Mouse (Mus musculus) liver, embryonic 11.5 days (tissue): ENCODE measurements around the gene Egf. TPM values are rescaled to one million over a fixed set of nuclear protein-coding genes. Genes with fewer than 3 reads are reported as not detected.

Experiments used
- ATAC-seq: fragments of 200-750 bp; cut with Nextera tagmentation; replicated peaks from 2 replicates; pipeline ENCODE4 v1.8.0; 2017; ENCODE audit warnings: moderate number of reproducible peaks, mild to moderate bottlenecking, moderate TSS enrichment, moderate library complexity; ENCODE audit not compliant: low FRiP score
- DNase-seq: peaks from one replicate; pipeline ENCODE4 v3.0.0-alpha.2; 2017; ENCODE audit warnings: low spot score
- H3K27ac ChIP-seq: fragments of 300-500 bp; sonication (generic); 2 replicates; pipeline ENCODE4 v1.5.1; 2014; ENCODE audit warnings: mild to moderate bottlenecking, low read depth, low read length, control low read depth
- H3K27me3 ChIP-seq: fragments of 300-500 bp; sonication (generic); replicated peaks from 2 replicates; pipeline ENCODE4 v1.6.1; 2014; ENCODE audit warnings: low read length, mixed read lengths; ENCODE audit not compliant: control insufficient read depth, insufficient read depth
- H3K36me3 ChIP-seq: fragments of 300-500 bp; sonication (generic); 2 replicates; pipeline ENCODE4 v1.6.1; 2014; ENCODE audit warnings: mild to moderate bottlenecking, low read length, moderate library complexity, mixed read lengths; ENCODE audit not compliant: control insufficient read depth, insufficient read depth
- H3K4me1 ChIP-seq: fragments of 300-500 bp; sonication (generic); replicated peaks from 2 replicates; pipeline ENCODE4 v1.6.1; 2014; ENCODE audit warnings: low read length, mixed read lengths; ENCODE audit not compliant: control insufficient read depth, insufficient read depth
- H3K4me2 ChIP-seq: fragments of 300-500 bp; sonication (generic); 2 replicates; pipeline ENCODE4 v1.6.1; 2014; ENCODE audit warnings: mild to moderate bottlenecking, control low read depth, moderate library complexity
- H3K4me3 ChIP-seq: fragments of 300-500 bp; sonication (generic); 2 replicates; pipeline ENCODE4 v1.5.1; 2014; ENCODE audit warnings: low read depth, low read length, control low read depth
- H3K9ac ChIP-seq: fragments of 300-500 bp; sonication (generic); 2 replicates; pipeline ENCODE4 v1.6.1; 2014; ENCODE audit warnings: low read depth, low read length, control low read depth
- H3K9me3 ChIP-seq: fragments of 300-500 bp; sonication (generic); 2 replicates; pipeline ENCODE4 v1.6.1; 2016; ENCODE audit warnings: low read length, inconsistent platforms, mixed read lengths; ENCODE audit not compliant: control insufficient read depth
- WGBS: fragments of 180-500 bp; shearing (Covaris S2); extraction: QIAGEN DNeasy Blood & Tissue Kit; methylation state at CpG from one replicate; pipeline ENCODE4 v1.1.7; 2014; 5-methylcytosine and 5-hydroxymethylcytosine counted together
- polyA plus RNA-seq: library from polyadenylated mRNA; unstranded; fragments of >200 nt; fragmentation: Nextera tagmentation; extraction: Ambion mirVana; gene quantifications from 2 replicates; pipeline ENCODE4 v1.2.1, GENCODE M21; 2014

The Egf gene
- polyA plus RNA-seq, 1 experiment from 2014 or later: 1.4 TPM

DNA sequence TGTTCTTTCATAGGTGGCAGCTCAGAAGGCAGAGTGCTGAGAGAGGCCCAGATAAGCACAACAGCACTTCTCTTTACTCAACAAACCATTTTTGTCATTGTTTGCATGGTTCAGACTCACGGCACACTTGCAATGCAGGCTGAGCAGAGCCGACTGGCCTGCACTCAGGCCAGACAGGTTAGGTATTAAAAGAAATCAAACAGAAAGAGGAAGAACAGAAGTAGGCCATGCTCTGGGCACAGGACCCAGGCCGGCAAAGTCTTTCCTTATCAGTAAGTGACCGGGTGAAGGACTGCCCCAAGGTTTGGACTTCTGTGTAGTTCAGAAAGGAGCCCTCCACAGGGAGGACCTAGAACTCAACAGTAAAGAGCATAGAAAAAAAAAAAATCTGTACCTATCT, 73.3 kb downstream of the Egf start:
- 0 out of 2 replicates have a peak, but pooled peaks have one; percentile 7 for ATAC-seq

DNA sequence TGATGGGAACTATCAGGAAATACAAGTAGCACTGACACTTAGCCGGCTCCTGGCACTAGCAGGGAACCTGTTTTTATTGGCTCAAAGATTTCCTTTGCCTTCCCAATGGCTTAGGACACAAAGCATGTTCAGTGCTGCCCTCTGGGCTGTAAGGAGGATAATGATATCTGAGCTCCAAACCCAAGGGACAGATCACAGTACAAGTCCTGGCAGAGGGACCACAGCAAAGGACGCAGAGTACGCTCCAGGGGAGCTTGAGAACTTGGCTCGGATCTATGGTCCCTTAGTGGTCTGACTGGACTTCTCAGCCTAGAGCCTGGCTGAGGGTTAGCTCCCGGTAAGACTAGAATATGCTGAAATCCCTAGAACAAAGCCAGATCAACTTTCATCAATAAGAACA, 74.9 kb downstream of the Egf start:
- DNase-seq: no peak
- H3K27me3 ChIP-seq: no peaks in the 10 kb centered on the region
- no peak for ATAC-seq
- H3K4me2 ChIP-seq: no peak overlapping the region
- no peaks in the 10 kb centered on the region for H3K9me3 ChIP-seq
- H3K27ac ChIP-seq: no peak overlapping the region
- H3K36me3 ChIP-seq: no peaks in the 10 kb centered on the region
- H3K4me3 ChIP-seq: no peak overlapping the region
- WGBS: 84% methylated on average over 5 of the region's 5 CpGs
- no peaks in the 10 kb centered on the region for H3K4me1 ChIP-seq
- no peak overlapping the region for H3K9ac ChIP-seq

More for the DNA sequence above, 73.3 kb downstream of the Egf start:
- no peak overlapping the region for H3K9ac ChIP-seq
- no peak for DNase-seq
- no peaks in the 10 kb centered on the region for H3K9me3 ChIP-seq
- H3K27me3 ChIP-seq: no peaks in the 10 kb centered on the region
- H3K4me2 ChIP-seq: no peak overlapping the region
- H3K27ac ChIP-seq: no peak overlapping the region
- no peaks in the 10 kb centered on the region for H3K36me3 ChIP-seq
- H3K4me1 ChIP-seq: no peaks in the 10 kb centered on the region
- H3K4me3 ChIP-seq: no peak overlapping the region
- 61% methylated on average over 4 of the region's 4 CpGs for WGBS

DNA sequence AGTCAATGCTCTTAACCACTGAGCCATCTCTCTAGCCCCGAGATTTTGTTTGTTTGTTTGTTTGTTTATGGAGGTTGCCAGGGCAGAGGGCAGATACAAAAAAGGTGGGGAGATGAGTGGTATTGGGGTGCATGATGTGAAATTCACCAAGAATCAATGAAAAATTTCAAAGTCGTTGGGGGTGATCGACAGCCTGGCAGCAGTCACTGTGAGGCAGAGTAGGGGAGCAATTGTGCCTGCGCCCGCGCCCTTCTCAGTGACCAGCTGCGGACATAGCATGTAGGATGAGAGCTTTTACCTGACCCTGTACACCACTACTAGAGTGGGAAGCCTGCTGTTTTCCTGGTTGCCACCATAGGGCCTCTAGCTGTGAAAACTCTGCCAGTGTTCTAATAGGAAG, 79.2 kb downstream of the Egf start:
- 92% methylated on average over 7 of the region's 7 CpGs for WGBS
- no peaks in the 10 kb centered on the region for H3K9me3 ChIP-seq
- H3K27me3 ChIP-seq: no peaks in the 10 kb centered on the region
- no peaks in the 10 kb centered on the region for H3K4me1 ChIP-seq
- no peaks in the 10 kb centered on the region for H3K36me3 ChIP-seq
- no peak for DNase-seq
- H3K9ac ChIP-seq: no peak overlapping the region
- no peak overlapping the region for H3K4me2 ChIP-seq
- ATAC-seq: no peak
- no peak overlapping the region for H3K4me3 ChIP-seq
- no peak overlapping the region for H3K27ac ChIP-seq

GRCm38 (mm10) chr3:129663906-129664305, 91.2 kb downstream of the Egf start:
- no peak for DNase-seq
- no peak overlapping the region for H3K27ac ChIP-seq
- WGBS: 91% methylated on average over 2 of the region's 2 CpGs
- H3K4me1 ChIP-seq: no peaks in the 10 kb centered on the region
- no peaks in the 10 kb centered on the region for H3K27me3 ChIP-seq
- H3K9ac ChIP-seq: no peak overlapping the region
- no peak overlapping the region for H3K4me3 ChIP-seq
- H3K36me3 ChIP-seq: no peaks in the 10 kb centered on the region
- ATAC-seq: no peak
- no peaks in the 10 kb centered on the region for H3K9me3 ChIP-seq
- H3K4me2 ChIP-seq: no peak overlapping the region

DNA sequence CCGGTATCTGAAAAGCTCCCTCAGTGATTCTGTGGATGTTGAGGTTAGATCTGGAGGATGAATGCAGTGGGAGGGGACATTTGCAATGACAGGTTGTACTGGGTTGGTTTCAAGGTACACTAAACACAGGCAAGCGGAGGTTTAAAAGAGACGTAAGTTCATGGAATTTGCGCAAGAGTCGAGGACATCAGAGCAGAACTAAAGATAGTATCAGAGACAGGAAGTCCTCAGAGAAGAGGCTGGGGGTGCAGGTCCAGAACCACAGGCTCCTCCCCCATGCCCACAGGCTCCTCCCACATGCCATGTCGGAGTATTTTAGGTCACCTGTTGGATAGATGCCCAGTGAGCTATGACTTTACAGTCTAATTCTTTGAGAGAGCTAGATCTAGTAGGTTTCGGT, 96.3 kb downstream of the Egf start:
- WGBS: 60% methylated on average over 7 of the region's 7 CpGs
- no peak overlapping the region for H3K4me3 ChIP-seq
- no peaks in the 10 kb centered on the region; the same call in 1 of the 2 replicates for H3K9me3 ChIP-seq
- no peaks in the 10 kb centered on the region for H3K4me1 ChIP-seq
- no peak for ATAC-seq
- DNase-seq: no peak
- no peaks in the 10 kb centered on the region for H3K27me3 ChIP-seq
- no peaks in the 10 kb centered on the region for H3K36me3 ChIP-seq
- H3K4me2 ChIP-seq: no peak overlapping the region
- no peak overlapping the region for H3K27ac ChIP-seq
- no peak overlapping the region for H3K9ac ChIP-seq

GRCm38 (mm10) chr3:129657775-129658174, 97.3 kb downstream of the Egf start:
- Histone ChIP-seq H3K4me2 (no peak overlapping the region), H3K9ac (no peak overlapping the region), H3K27me3 (no peaks in the 10 kb centered on the region), H3K4me1 (no peaks in the 10 kb centered on the region), H3K9me3 (no peaks in the 10 kb centered on the region; the same call in 1 of the 2 replicates), H3K4me3 (no peak overlapping the region), H3K36me3 (no peaks in the 10 kb centered on the region), H3K27ac (no peak overlapping the region)
- DNase-seq: no peak
- 67% methylated on average over 11 of the region's 11 CpGs for WGBS
- no peak for ATAC-seq

DNA sequence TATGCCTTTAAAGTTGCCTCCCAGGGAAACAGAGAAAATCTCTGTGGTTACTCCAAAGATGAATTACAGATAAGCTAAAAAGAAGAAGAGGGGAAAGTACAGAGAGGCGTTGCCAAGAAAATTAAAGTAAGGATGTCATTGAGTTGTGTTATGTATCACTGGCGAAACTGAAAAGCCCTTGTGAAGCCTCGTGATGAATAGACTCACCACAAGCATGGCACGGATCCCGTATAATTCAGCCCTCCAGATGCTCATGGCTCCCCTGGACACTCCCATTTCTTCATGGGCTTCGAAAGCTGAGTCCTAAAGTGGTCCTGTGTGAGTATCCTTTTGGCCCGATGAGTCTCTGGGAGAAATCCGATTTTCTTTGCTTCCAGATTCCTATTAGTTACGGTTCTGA, 97.9 kb downstream of the Egf start:
- Histone ChIP-seq H3K4me3 (no peak overlapping the region), H3K9me3 (no peaks in the 10 kb centered on the region; the same call in 1 of the 2 replicates), H3K27ac (no peak overlapping the region), H3K27me3 (no peaks in the 10 kb centered on the region), H3K36me3 (no peaks in the 10 kb centered on the region), H3K4me1 (no peaks in the 10 kb centered on the region), H3K4me2 (no peak overlapping the region), H3K9ac (no peak overlapping the region)
- no peak for ATAC-seq
- DNase-seq: no peak
- 89% methylated on average over 9 of the region's 9 CpGs for WGBS

GRCm38 (mm10) chr3:129656540-129656939, 98.6 kb downstream of the Egf start:
- Histone ChIP-seq H3K36me3 (no peaks in the 10 kb centered on the region), H3K4me1 (no peaks in the 10 kb centered on the region), H3K27ac (no peak overlapping the region), H3K4me2 (no peak overlapping the region), H3K27me3 (no peaks in the 10 kb centered on the region), H3K9me3 (no peaks in the 10 kb centered on the region; the same call in 1 of the 2 replicates), H3K4me3 (no peak overlapping the region), H3K9ac (no peak overlapping the region)
- DNase-seq (no peak), ATAC-seq (no peak)
- WGBS: 79% methylated on average over 4 of the region's 4 CpGs

DNA sequence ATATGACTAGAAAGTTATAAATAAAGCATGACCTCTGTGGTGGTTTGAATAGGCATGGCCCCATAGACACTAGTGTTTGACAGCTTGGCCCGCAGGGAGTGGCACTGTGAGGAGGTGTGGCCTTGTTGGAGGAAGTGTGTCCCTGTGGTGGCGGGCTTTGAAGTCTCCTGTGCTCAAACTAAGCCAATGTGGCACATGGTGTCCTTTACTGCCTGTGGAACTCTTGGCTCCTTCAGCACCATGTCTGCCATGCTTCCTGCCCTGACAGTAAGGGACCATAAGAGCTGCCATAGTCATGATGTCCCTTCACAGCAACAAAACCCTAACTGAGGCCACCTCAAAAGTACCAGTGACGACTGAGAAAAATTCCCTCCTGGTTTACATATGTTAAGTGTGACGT, 102.6 kb downstream of the Egf start:
- Histone ChIP-seq H3K27ac (no peak overlapping the region), H3K4me2 (no peak overlapping the region), H3K4me1 (no peaks in the 10 kb centered on the region), H3K27me3 (no peaks in the 10 kb centered on the region), H3K36me3 (no peaks in the 10 kb centered on the region), H3K4me3 (no peak overlapping the region), H3K9me3 (no peaks in the 10 kb centered on the region; the same call in 1 of the 2 replicates), H3K9ac (no peak overlapping the region)
- DNase-seq (no peak), ATAC-seq (no peak)
- WGBS: 79% methylated on average over 4 of the region's 4 CpGs
